Mouse (Mus musculus) heart, embryonic 15.5 days (tissue): ENCODE results near the gene Mrpl23. TPM values are rescaled to one million over a fixed set of nuclear protein-coding genes. Genes with fewer than 3 reads are reported as not detected.

Source experiments
- ATAC-seq: fragments of 200-750 bp; cut with Nextera tagmentation; replicated peaks from 2 replicates; pipeline ENCODE4 v1.8.0; 2017; ENCODE audit warnings: low read depth, moderate TSS enrichment; ENCODE audit not compliant: insufficient number of reproducible peaks, insufficient read depth, low FRiP score
- H3K27ac ChIP-seq: fragments of 300-500 bp; sonication (generic); 2 replicates; pipeline ENCODE4 v1.5.1; 2015; ENCODE audit warnings: mild to moderate bottlenecking, inconsistent platforms
- H3K27me3 ChIP-seq: fragments of 300-500 bp; sonication (generic); 2 replicates; pipeline ENCODE4 v1.6.1; 2015; ENCODE audit warnings: inconsistent platforms
- H3K36me3 ChIP-seq: fragments of 300-500 bp; sonication (generic); 2 replicates; pipeline ENCODE4 v1.6.1; 2015; ENCODE audit warnings: mild to moderate bottlenecking, inconsistent platforms
- H3K4me1 ChIP-seq: fragments of 300-500 bp; sonication (generic); replicated peaks from 2 replicates; pipeline ENCODE4 v1.6.1; 2015; ENCODE audit warnings: inconsistent platforms
- H3K4me2 ChIP-seq: fragments of 300-500 bp; sonication (generic); 2 replicates; pipeline ENCODE4 v1.6.1; 2015; ENCODE audit warnings: inconsistent platforms, mild to moderate bottlenecking, moderate library complexity
- H3K4me3 ChIP-seq: fragments of 300-500 bp; sonication (generic); 2 replicates; pipeline ENCODE4 v1.5.1; 2015; ENCODE audit warnings: mild to moderate bottlenecking, inconsistent platforms
- H3K9ac ChIP-seq: fragments of 300-500 bp; sonication (generic); 2 replicates; pipeline ENCODE4 v1.6.1; 2015; ENCODE audit warnings: mild to moderate bottlenecking, inconsistent platforms
- H3K9me3 ChIP-seq: fragments of 300-500 bp; sonication (generic); replicated peaks from 2 replicates; pipeline ENCODE4 v1.6.1; 2016; ENCODE audit warnings: inconsistent platforms
- WGBS: fragments of 180-500 bp; shearing (Covaris S2); methylation state at CpG from one replicate; pipeline ENCODE4 v1.1.7; 2015; ENCODE audit warnings: mixed read lengths; 5-methylcytosine and 5-hydroxymethylcytosine counted together
- polyA plus RNA-seq: library from polyadenylated mRNA; unstranded; fragments of >200 nt; fragmentation: Nextera tagmentation; extraction: Ambion mirVana; gene quantifications from 2 replicates; pipeline ENCODE4 v1.2.1, GENCODE M21; 2015

The Mrpl23 gene
- polyA plus RNA-seq, 1 experiment from 2014 or later = 17.0 TPM

GRCm38 (mm10) chr7:142552591-142553416, 20.3 kb downstream of the Mrpl23 start:
- Histone ChIP-seq H3K27ac (peak overlapping the region; percentile 82), H3K9me3 (no peaks in the 10 kb centered on the region), H3K9ac (no peak overlapping the region; the same call in 1 of the 2 replicates), H3K4me2 (no peak overlapping the region), H3K27me3 (no peaks in the 10 kb centered on the region), H3K36me3 (no peaks in the 10 kb centered on the region), H3K4me1 (peaks cover 48% of the 10 kb centered on the region), H3K4me3 (no peak overlapping the region)
- 32% methylated on average over 13 of the region's 13 CpGs for WGBS
- ATAC-seq = peak; percentile 56

- no peak overlapping the region for H3K4me3 ChIP-seq
- H3K9me3 ChIP-seq = no peaks in the 10 kb centered on the region
- no peaks in the 10 kb centered on the region for H3K27me3 ChIP-seq
- no peak overlapping the region for H3K9ac ChIP-seq
- WGBS = 27% methylated on average over 11 of the region's 11 CpGs
- no peak overlapping the region for H3K4me2 ChIP-seq
- peak overlapping the region; percentile 82 for H3K27ac ChIP-seq
- no peak for ATAC-seq
- H3K4me1 ChIP-seq = peaks cover 49% of the 10 kb centered on the region
- H3K36me3 ChIP-seq = no peaks in the 10 kb centered on the region
Measured at GRCm38 (mm10) chr7:142553417-142554335, 21.2 kb downstream of the Mrpl23 start.

DNA sequence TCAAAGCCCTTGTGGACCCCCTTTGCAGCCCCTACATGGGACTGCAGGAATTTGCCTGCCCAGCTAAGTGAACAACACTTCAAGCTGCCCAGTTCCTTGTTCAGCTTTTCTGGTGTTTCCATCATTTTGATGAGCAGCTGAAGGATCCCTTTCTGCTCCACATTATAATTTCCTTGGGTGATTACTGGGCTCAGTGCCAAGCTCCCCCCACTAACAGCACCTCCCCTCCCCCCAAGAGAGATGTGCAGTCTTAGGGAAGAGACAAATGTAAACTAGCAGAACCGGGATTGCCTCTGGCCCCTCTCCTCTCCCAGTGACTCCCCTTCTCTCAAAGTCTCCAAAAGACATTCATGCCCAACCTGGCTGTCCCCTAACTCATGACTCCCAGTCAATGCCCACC, 22.1 kb downstream of the Mrpl23 start:
- whole genome bisulfite sequencing = 27% methylated on average over 1 of the region's 1 CpGs
- Histone ChIP-seq H3K4me1 (peaks cover 49% of the 10 kb centered on the region), H3K36me3 (no peaks in the 10 kb centered on the region), H3K9ac (no peak overlapping the region), H3K4me2 (no peak overlapping the region), H3K9me3 (no peaks in the 10 kb centered on the region), H3K27ac (peak overlapping the region; percentile 82; the same call in 1 of the 2 replicates), H3K27me3 (no peaks in the 10 kb centered on the region), H3K4me3 (no peak overlapping the region)
- ATAC-seq = no peak

GRCm38 (mm10) chr7:142555366-142556088, 23.0 kb downstream of the Mrpl23 start:
- ATAC-seq = no peak
- H3K4me1 ChIP-seq = peaks cover 42% of the 10 kb centered on the region

DNA sequence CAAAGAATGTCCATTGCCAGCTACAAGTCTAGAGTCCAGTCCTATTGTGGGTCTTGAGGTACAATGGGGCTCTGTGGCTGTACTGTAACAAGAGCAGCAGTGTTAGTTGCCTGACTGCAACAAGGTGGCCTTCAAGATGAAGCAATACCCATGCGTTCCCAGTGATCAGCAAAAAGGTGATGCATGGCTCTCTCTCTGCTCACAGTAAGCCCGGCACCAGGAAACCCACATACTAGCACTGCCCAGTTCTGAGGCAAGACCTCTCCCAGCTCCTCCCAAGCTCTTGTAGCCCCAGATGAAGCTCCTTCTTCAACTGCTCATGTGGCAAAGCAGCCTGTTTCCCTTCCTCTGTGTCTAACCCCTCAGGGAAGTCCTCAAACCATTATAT, 23.6 kb downstream of the Mrpl23 start:
- no peak for ATAC-seq
- no peak overlapping the region for H3K27ac ChIP-seq
- peaks cover 40% of the 10 kb centered on the region for H3K4me1 ChIP-seq

More at GRCm38 (mm10) chr7:142555366-142556088, 23.0 kb downstream of the Mrpl23 start:
- 83% methylated on average over 8 of the region's 8 CpGs for WGBS
- no peak overlapping the region for H3K4me3 ChIP-seq
- no peaks in the 10 kb centered on the region for H3K27me3 ChIP-seq
- H3K4me2 ChIP-seq = no peak overlapping the region
- no peak overlapping the region for H3K27ac ChIP-seq
- no peaks in the 10 kb centered on the region for H3K9me3 ChIP-seq
- H3K9ac ChIP-seq = no peak overlapping the region
- H3K36me3 ChIP-seq = no peaks in the 10 kb centered on the region

DNA sequence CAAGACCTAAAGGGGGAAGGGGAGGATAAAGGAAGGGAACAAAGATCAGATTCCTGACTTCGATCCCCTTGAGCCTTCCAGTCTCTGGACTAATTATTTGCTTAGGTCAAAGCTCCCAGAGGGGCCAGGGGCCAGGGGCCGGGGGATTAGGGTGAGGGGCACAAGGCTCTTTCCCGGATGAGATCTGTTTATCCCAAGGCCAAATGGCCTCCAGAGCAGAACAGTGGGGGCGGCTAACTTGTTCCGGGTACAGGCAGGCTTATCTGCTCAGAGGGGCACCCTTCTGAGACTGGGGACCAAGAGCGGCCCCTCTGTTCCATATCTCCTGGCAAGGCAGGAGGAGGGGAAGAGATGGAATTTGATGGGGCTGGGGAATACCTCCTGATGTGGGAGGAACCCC, 25.2 kb downstream of the Mrpl23 start:
- H3K4me1 ChIP-seq = peaks cover 48% of the 10 kb centered on the region
- H3K9me3 ChIP-seq = no peaks in the 10 kb centered on the region
- no peak overlapping the region for H3K27ac ChIP-seq
- no peak for ATAC-seq
- H3K4me3 ChIP-seq = no peak overlapping the region
- no peaks in the 10 kb centered on the region for H3K36me3 ChIP-seq
- no peak overlapping the region for H3K9ac ChIP-seq
- H3K27me3 ChIP-seq = no peaks in the 10 kb centered on the region
- no peak overlapping the region for H3K4me2 ChIP-seq
- 40% methylated on average over 6 of the region's 6 CpGs for WGBS

More for the DNA sequence above, 23.6 kb downstream of the Mrpl23 start:
- Histone ChIP-seq H3K36me3 (no peaks in the 10 kb centered on the region), H3K9me3 (no peaks in the 10 kb centered on the region), H3K4me3 (no peak overlapping the region), H3K9ac (no peak overlapping the region), H3K27me3 (no peaks in the 10 kb centered on the region), H3K4me2 (no peak overlapping the region)
- WGBS = 94% methylated on average over 2 of the region's 2 CpGs

GRCm38 (mm10) chr7:142558511-142559146, 26.1 kb downstream of the Mrpl23 start:
- no peaks in the 10 kb centered on the region for H3K9me3 ChIP-seq
- no peaks in the 10 kb centered on the region for H3K36me3 ChIP-seq
- no peak overlapping the region for H3K9ac ChIP-seq
- no peak for ATAC-seq
- WGBS = 88% methylated on average over 9 of the region's 9 CpGs
- peaks cover 46% of the 10 kb centered on the region for H3K4me1 ChIP-seq
- H3K4me2 ChIP-seq = no peak overlapping the region
- H3K27ac ChIP-seq = no peak overlapping the region
- no peak overlapping the region for H3K4me3 ChIP-seq
- H3K27me3 ChIP-seq = no peaks in the 10 kb centered on the region

- H3K36me3 ChIP-seq = no peaks in the 10 kb centered on the region
- H3K4me1 ChIP-seq = peaks cover 40% of the 10 kb centered on the region
- no peak overlapping the region for H3K27ac ChIP-seq
- H3K9me3 ChIP-seq = no peaks in the 10 kb centered on the region
- no peak overlapping the region for H3K4me3 ChIP-seq
- H3K9ac ChIP-seq = no peak overlapping the region
- no peak overlapping the region for H3K4me2 ChIP-seq
- 67% methylated on average over 5 of the region's 5 CpGs for WGBS
- no peaks in the 10 kb centered on the region for H3K27me3 ChIP-seq
- no peak for ATAC-seq
Measured at GRCm38 (mm10) chr7:142559651-142560175, 27.2 kb downstream of the Mrpl23 start.

DNA sequence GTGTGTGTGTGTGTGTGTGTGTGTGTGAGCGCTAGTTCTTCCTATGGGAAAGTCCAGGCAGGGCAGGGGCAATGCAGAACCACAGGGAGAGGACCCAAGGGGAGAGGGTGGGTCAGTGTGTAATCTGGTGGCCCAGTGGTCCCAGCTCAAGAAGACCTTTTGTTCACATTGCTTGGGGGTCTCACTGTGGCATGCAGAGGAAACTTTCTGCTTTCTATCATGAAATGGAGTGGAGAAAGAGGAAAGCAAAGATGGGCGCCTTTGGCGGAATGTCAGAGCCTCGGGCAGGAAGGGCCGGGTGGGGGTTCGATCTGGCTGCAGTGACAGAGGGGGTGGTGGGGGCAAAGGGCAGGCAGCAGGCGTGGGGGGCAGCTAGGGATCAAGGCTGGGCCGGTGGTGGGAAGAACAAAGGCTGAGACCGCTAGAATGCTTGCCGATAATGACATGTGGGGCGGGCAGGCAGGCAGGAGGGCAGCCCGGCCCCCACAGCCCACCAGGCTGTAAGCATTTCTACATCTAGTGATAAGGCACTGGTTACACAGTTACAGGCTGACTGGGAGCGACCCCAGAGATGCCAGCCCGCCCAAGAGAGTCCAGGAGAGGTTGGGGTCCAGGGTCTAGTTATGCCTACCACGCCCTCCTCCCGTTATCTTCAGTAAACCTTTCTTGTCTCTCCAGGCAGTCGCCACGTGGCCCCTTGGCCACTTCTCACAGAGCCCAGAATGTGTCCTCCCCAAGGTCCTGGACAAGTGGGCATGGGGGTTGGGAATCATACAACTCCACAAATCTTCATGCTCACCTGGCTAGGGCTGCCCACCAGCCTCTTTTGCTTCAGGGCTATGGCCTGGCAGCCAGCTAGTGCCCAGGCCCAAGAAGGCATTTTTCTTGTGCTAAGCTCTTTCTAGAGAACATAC, 28.7 kb downstream of the Mrpl23 start:
- no peaks in the 10 kb centered on the region for H3K27me3 ChIP-seq
- peak overlapping the region; percentile 45 for H3K27ac ChIP-seq
- H3K9ac ChIP-seq = no peak overlapping the region
- H3K9me3 ChIP-seq = no peaks in the 10 kb centered on the region
- 31% methylated on average over 18 of the region's 18 CpGs for WGBS
- no peaks in the 10 kb centered on the region for H3K36me3 ChIP-seq
- 0 out of 2 replicates have a peak, but pooled peaks have one; percentile 4 for ATAC-seq
- no peak overlapping the region for H3K4me3 ChIP-seq
- H3K4me1 ChIP-seq = peaks cover 47% of the 10 kb centered on the region
- 0 out of 2 replicates have a peak overlapping the region, but pooled peaks have one; percentile 6 for H3K4me2 ChIP-seq
